Mouse (Mus musculus): ENCODE measurements around the gene Zfp579. TPM values are rescaled to one million over a fixed set of nuclear protein-coding genes. Genes with fewer than 3 reads are reported as not detected.
A peak's percentile ranks its signal among the peaks of the same experiment; 100 is the strongest.
"Not testable (repeated sequence)": the region's sequence is repeated elsewhere in the genome, so short reads cannot be mapped to it uniquely, and the experiment has no call there.

The Zfp579 gene
- polyA plus RNA-seq, 1 experiment from 2014 or later = 67.7 TPM

DNA sequence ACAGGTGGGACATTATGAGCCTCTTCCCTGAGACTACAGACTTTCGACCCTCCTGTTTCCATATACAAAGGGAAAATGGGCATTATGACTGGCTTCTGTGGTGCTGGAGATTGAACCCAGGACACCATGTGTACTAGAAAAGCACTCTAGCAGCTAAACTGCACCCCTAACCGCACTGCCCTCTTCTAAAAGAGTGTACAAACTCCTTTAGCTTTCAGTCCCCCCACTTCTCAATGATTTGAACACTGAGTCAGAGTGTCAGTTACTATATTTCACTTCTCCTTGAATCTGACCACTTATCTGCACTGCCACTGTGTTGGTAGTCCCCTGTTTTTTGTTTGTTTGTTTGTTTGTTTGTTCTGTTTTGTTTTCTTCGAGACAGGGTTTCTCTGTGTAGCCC lies 37.9 kb upstream of the Zfp579 start, which contains the start of gene 4632433K11Rik:
4632433K11Rik (plus strand) TSS at position 301 of the 400 bp plus-strand sequence.
- H3K4me3 ChIP-seq (ENCODE audit: low read depth, low read length) = no peak within 1 kb of the TSS
- H3K27ac ChIP-seq (ENCODE audit: low read depth, low read length) = no peak within 1 kb of the TSS
- WGBS = 91% methylated on average over 3 of the region's 3 CpGs

DNA sequence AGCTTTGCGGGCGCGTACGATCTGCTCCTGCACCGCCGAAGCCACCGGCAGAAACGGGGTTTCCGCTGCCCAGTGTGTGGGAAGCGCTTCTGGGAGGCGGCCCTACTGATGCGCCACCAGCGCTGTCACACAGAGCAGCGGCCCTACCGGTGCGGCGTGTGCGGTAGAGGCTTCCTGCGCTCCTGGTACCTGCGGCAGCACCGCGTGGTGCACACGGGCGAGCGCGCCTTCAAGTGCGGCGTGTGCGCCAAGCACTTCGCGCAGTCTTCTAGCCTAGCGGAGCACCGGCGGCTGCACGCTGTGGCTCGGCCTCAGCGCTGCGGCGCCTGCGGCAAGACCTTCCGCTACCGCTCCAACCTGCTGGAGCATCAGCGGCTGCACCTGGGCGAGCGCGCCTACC lies 35.5 kb upstream of the Zfp579 start:
- H3K9ac ChIP-seq (replicated peaks; ENCODE audit: low read depth, low read length) = no peak overlapping the region
- WGBS = 77% methylated on average over 45 of the region's 46 CpGs
- peaks cover 14% of the 10 kb centered on the region for H3K9me3 ChIP-seq (ENCODE audit: control insufficient read depth, low read length)
- no peak for ATAC-seq (ENCODE audit: low read depth)
- no peaks in the 10 kb centered on the region for H3K27me3 ChIP-seq (ENCODE audit: control insufficient read depth, insufficient read depth, low read length)
- H3K36me3 ChIP-seq (ENCODE audit: control insufficient read depth, insufficient read depth, low read length) = peaks cover 52% of the 10 kb centered on the region
- H3K4me1 ChIP-seq (ENCODE audit: control insufficient read depth, insufficient read depth, low read length) = no peaks in the 10 kb centered on the region
- H3K27ac ChIP-seq (ENCODE audit: low read depth, low read length) = no peak overlapping the region
- H3K4me3 ChIP-seq (ENCODE audit: low read depth, low read length) = no peak overlapping the region
- no peak overlapping the region for H3K4me2 ChIP-seq (ENCODE audit: low read depth, low read length)

More for the DNA sequence above, 37.9 kb upstream of the Zfp579 start, which contains the start of gene 4632433K11Rik:
- Histone ChIP-seq H3K4me2 (ENCODE audit: low read depth, low read length) (no peak within 1 kb of the TSS), H3K9ac (replicated peaks; ENCODE audit: low read depth, low read length) (no peak within 1 kb of the TSS), H3K4me1 (ENCODE audit: control insufficient read depth, insufficient read depth, low read length) (peaks cover 4% of the 10 kb centered on the region; the same call in 1 of the 2 replicates), H3K9me3 (ENCODE audit: control insufficient read depth, low read length) (peaks cover 14% of the 10 kb centered on the region), H3K27me3 (ENCODE audit: control insufficient read depth, insufficient read depth, low read length) (no peaks in the 10 kb centered on the region), H3K36me3 (ENCODE audit: control insufficient read depth, insufficient read depth, low read length) (peaks cover 48% of the 10 kb centered on the region)
- ATAC-seq (ENCODE audit: low read depth) = no peak

- no peak for ATAC-seq (ENCODE audit: low read depth)
- no peaks in the 10 kb centered on the region for H3K27me3 ChIP-seq (ENCODE audit: control insufficient read depth, insufficient read depth, low read length)
- 82% methylated on average over 63 of the region's 63 CpGs for WGBS
- H3K4me1 ChIP-seq (ENCODE audit: control insufficient read depth, insufficient read depth, low read length) = no peaks in the 10 kb centered on the region
- no peak overlapping the region for H3K27ac ChIP-seq (ENCODE audit: low read depth, low read length)
- H3K4me3 ChIP-seq (ENCODE audit: low read depth, low read length) = no peak overlapping the region
- no peak overlapping the region for H3K9ac ChIP-seq (replicated peaks; ENCODE audit: low read depth, low read length)
- H3K36me3 ChIP-seq (ENCODE audit: control insufficient read depth, insufficient read depth, low read length) = peaks cover 50% of the 10 kb centered on the region
- no peak overlapping the region for H3K4me2 ChIP-seq (ENCODE audit: low read depth, low read length)
- H3K9me3 ChIP-seq (ENCODE audit: control insufficient read depth, low read length) = peaks cover 14% of the 10 kb centered on the region
These were observed 34.8 kb upstream of the Zfp579 start for GRCm38 (mm10) chr7:5030554-5031275.

DNA sequence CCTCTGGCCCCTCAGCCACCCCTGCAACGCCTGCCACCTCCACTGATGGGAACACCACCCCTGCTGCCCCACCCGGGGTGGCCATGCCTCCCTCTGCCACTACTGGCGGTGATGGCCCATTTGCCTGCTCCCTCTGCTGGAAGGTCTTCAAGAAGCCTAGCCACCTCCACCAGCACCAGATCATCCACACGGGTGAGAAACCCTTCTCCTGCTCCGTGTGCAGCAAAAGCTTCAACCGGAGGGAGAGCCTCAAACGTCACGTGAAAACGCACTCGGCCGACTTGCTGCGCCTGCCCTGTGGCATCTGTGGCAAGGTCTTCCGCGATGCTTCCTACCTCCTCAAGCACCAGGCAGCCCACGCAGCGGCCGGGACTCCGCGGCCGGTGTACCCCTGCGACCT lies 34.0 kb upstream of the Zfp579 start:
- 91% methylated on average over 21 of the region's 21 CpGs for WGBS
- peaks cover 46% of the 10 kb centered on the region for H3K36me3 ChIP-seq (ENCODE audit: control insufficient read depth, insufficient read depth, low read length)

GRCm38 (mm10) chr7:5029543-5029942 lies 33.6 kb upstream of the Zfp579 start:
- Histone ChIP-seq H3K27ac (ENCODE audit: low read depth, low read length) (no peak overlapping the region), H3K27me3 (ENCODE audit: control insufficient read depth, insufficient read depth, low read length) (no peaks in the 10 kb centered on the region), H3K4me3 (ENCODE audit: low read depth, low read length) (no peak overlapping the region), H3K9me3 (ENCODE audit: control insufficient read depth, low read length) (peaks cover 14% of the 10 kb centered on the region), H3K36me3 (ENCODE audit: control insufficient read depth, insufficient read depth, low read length) (peaks cover 46% of the 10 kb centered on the region), H3K4me2 (ENCODE audit: low read depth, low read length) (no peak overlapping the region), H3K4me1 (ENCODE audit: control insufficient read depth, insufficient read depth, low read length) (no peaks in the 10 kb centered on the region), H3K9ac (replicated peaks; ENCODE audit: low read depth, low read length) (no peak overlapping the region)
- 95% methylated on average over 22 of the region's 22 CpGs for WGBS
- no peak for ATAC-seq (ENCODE audit: low read depth)

More for the DNA sequence above, 34.0 kb upstream of the Zfp579 start:
- H3K27me3 ChIP-seq (ENCODE audit: control insufficient read depth, insufficient read depth, low read length) = no peaks in the 10 kb centered on the region
- H3K9me3 ChIP-seq (ENCODE audit: control insufficient read depth, low read length) = peaks cover 14% of the 10 kb centered on the region
- H3K27ac ChIP-seq (ENCODE audit: low read depth, low read length) = no peak overlapping the region
- no peak overlapping the region for H3K9ac ChIP-seq (replicated peaks; ENCODE audit: low read depth, low read length)
- H3K4me2 ChIP-seq (ENCODE audit: low read depth, low read length) = no peak overlapping the region
- no peak overlapping the region for H3K4me3 ChIP-seq (ENCODE audit: low read depth, low read length)
- no peaks in the 10 kb centered on the region for H3K4me1 ChIP-seq (ENCODE audit: control insufficient read depth, insufficient read depth, low read length)
- no peak for ATAC-seq (ENCODE audit: low read depth)

- Histone ChIP-seq H3K4me3 (ENCODE audit: low read depth, low read length) (peak overlapping the region; percentile 81), H3K4me2 (ENCODE audit: low read depth, low read length) (peak overlapping the region; percentile 83), H3K9me3 (ENCODE audit: control insufficient read depth, low read length) (no peaks in the 10 kb centered on the region), H3K4me1 (ENCODE audit: control insufficient read depth, insufficient read depth, low read length) (peaks cover 7% of the 10 kb centered on the region), H3K9ac (replicated peaks; ENCODE audit: low read depth, low read length) (peak overlapping the region; percentile 96), H3K36me3 (ENCODE audit: control insufficient read depth, insufficient read depth, low read length) (peaks cover 9% of the 10 kb centered on the region; the same call in 1 of the 2 replicates), H3K27me3 (ENCODE audit: control insufficient read depth, insufficient read depth, low read length) (no peaks in the 10 kb centered on the region), H3K27ac (ENCODE audit: low read depth, low read length) (peak overlapping the region; percentile 92; the same call in 1 of the 2 replicates)
- ATAC-seq (ENCODE audit: low read depth) = no peak
- 58% methylated on average over 5 of the region's 5 CpGs for WGBS
These were observed 25.2 kb upstream of the Zfp579 start for GRCm38 (mm10) chr7:5021197-5021596.

- H3K36me3 ChIP-seq (ENCODE audit: control insufficient read depth, insufficient read depth, low read length) = peaks cover 9% of the 10 kb centered on the region; the same call in 1 of the 2 replicates
- H3K27me3 ChIP-seq (ENCODE audit: control insufficient read depth, insufficient read depth, low read length) = no peaks in the 10 kb centered on the region
- H3K9ac ChIP-seq (replicated peaks; ENCODE audit: low read depth, low read length) = peak overlapping the region; percentile 96
- H3K27ac ChIP-seq (ENCODE audit: low read depth, low read length) = peak overlapping the region; percentile 92
- no peaks in the 10 kb centered on the region for H3K9me3 ChIP-seq (ENCODE audit: control insufficient read depth, low read length)
- peak overlapping the region; percentile 83 for H3K4me2 ChIP-seq (ENCODE audit: low read depth, low read length)
- peak; percentile 9 for ATAC-seq (ENCODE audit: low read depth)
- under 1% methylated on average over 14 of the region's 15 CpGs for WGBS
- H3K4me1 ChIP-seq (ENCODE audit: control insufficient read depth, insufficient read depth, low read length) = peaks cover 7% of the 10 kb centered on the region
- peak overlapping the region; percentile 81 for H3K4me3 ChIP-seq (ENCODE audit: low read depth, low read length)
These were observed 24.7 kb upstream of the Zfp579 start for GRCm38 (mm10) chr7:5020685-5021084.

- no peaks in the 10 kb centered on the region for H3K27me3 ChIP-seq (ENCODE audit: control insufficient read depth, insufficient read depth, low read length)
- H3K27ac ChIP-seq (ENCODE audit: low read depth, low read length) = peak within 1 kb of the TSS; percentile 92
- H3K9me3 ChIP-seq (ENCODE audit: control insufficient read depth, low read length) = no peaks in the 10 kb centered on the region
- peak within 1 kb of the TSS; percentile 81 for H3K4me3 ChIP-seq (ENCODE audit: low read depth, low read length)
- ATAC-seq (ENCODE audit: low read depth) = peak; percentile 89
- H3K36me3 ChIP-seq (ENCODE audit: control insufficient read depth, insufficient read depth, low read length) = peaks cover 9% of the 10 kb centered on the region; the same call in 1 of the 2 replicates
- WGBS = under 1% methylated on average over 46 of the region's 49 CpGs
- H3K4me2 ChIP-seq (ENCODE audit: low read depth, low read length) = peak within 1 kb of the TSS; percentile 83
- H3K9ac ChIP-seq (replicated peaks; ENCODE audit: low read depth, low read length) = peak within 1 kb of the TSS; percentile 96
- H3K4me1 ChIP-seq (ENCODE audit: control insufficient read depth, insufficient read depth, low read length) = peaks cover 7% of the 10 kb centered on the region
These were observed 24.2 kb upstream of the Zfp579 start, which contains the start of the genes Zfp865 and Ccdc106 for GRCm38 (mm10) chr7:5020000-5020681. Gene Zfp865 (plus strand): TSS chr7:5020376. Gene Ccdc106 (plus strand): TSS chr7:5020553.

GRCm38 (mm10) chr7:5019576-5019975 lies 23.6 kb upstream of the Zfp579 start:
- H3K4me1 ChIP-seq (ENCODE audit: control insufficient read depth, insufficient read depth, low read length); H3K9me3 ChIP-seq (ENCODE audit: control insufficient read depth, low read length); ATAC-seq (ENCODE audit: low read depth); H3K9ac ChIP-seq (replicated peaks; ENCODE audit: low read depth, low read length); H3K27me3 ChIP-seq (ENCODE audit: control insufficient read depth, insufficient read depth, low read length); H3K36me3 ChIP-seq (ENCODE audit: control insufficient read depth, insufficient read depth, low read length): not testable (repeated sequence)
- peak overlapping the region; percentile 81 for H3K4me3 ChIP-seq (ENCODE audit: low read depth, low read length)
- WGBS = 28% methylated on average over 8 of the region's 8 CpGs
- peak overlapping the region; percentile 29 for H3K4me2 ChIP-seq (ENCODE audit: low read depth, low read length)
- peak overlapping the region; percentile 60; the same call in 1 of the 2 replicates for H3K27ac ChIP-seq (ENCODE audit: low read depth, low read length)
